In genomic region chr2:181691571-181691970, GRCm38 (mm10) we compare ENCODE assay signal across 13 mouse cellular contexts. TPM values are rescaled to one million over a fixed set of nuclear protein-coding genes. Genes with fewer than 3 reads are reported as not detected.
DNase-seq lines count a peak whose midpoint lies in the region; ATAC-seq lines count a peak whose summit lies in the region.
"Had no signal": no experiment of that assay in that cellular context is flagged by ENCODE, and none has a peak within 500 bp of the region (broad histone marks: within the 10 kb centered on the region; RNA-seq: fewer than 3 reads in every experiment).

No protein-coding gene starts in this region.

- ATAC-seq in inflammation-experienced regulatory T-cells, adult 6 months: peak; percentile 30
- ATAC-seq: lung, postnatal 0 days had no signal

- peak; percentile 93 for DNase-seq in heart, adult 11 months
- DNase-seq in heart, adult 9 months (ENCODE audit: low spot score in 2 of 2): no peak
- peak; percentile 26 to 30 for DNase-seq in right cerebral cortex, postnatal 10 days (ENCODE audit: low spot score in 2 of 2)
- DNase-seq in right cerebral cortex, postnatal 14 days: no peak
- peak; percentile 28 to 67 for DNase-seq in spleen, postnatal 4 days (ENCODE audit: low spot score in 2 of 2)
- no peak for DNase-seq in embryo, embryonic 10 days (ENCODE audit: low spot score)
- DNase-seq in urinary bladder, postnatal 36 days (ENCODE audit: low spot score in 2 of 2): no peak
- DNase-seq: heart, postnatal 10 days; kidney, adult 8-10 months had no signal

RNA-seq across cellular contexts. Expression of gene Rgs19, which starts 2.2 kb away (rescaled TPM):
- 100 to 1,000 TPM; 154 to 182 (median 170) TPM for polyA plus RNA-seq in inflammation-experienced regulatory T-cells, adult 6 months (2017; shearing (Covaris generic))

RNA-seq across cellular contexts. Expression of gene Lkaaear1, which starts 6.7 kb away (rescaled TPM):
- not detected for polyA plus RNA-seq in inflammation-experienced regulatory T-cells, adult 6 months (2017; shearing (Covaris generic))
- polyA plus RNA-seq: embryonic facial prominence, embryonic 14.5 days; lung, postnatal 0 days; neural tube, embryonic 12.5 days had no signal

RNA-seq across cellular contexts. Expression of gene Tcea2, which starts 11.5 kb away (rescaled TPM):
- 10 to 100 TPM in 2 of 3 experiments, 1 to 10 TPM in 1; 6.4 to 19.9 (median 17.5) TPM for polyA plus RNA-seq in inflammation-experienced regulatory T-cells, adult 6 months (2017; shearing (Covaris generic))

RNA-seq across cellular contexts. Expression of gene Sox18, which starts 20.1 kb away (rescaled TPM):
- polyA plus RNA-seq in inflammation-experienced regulatory T-cells, adult 6 months (2017; shearing (Covaris generic)): not detected

RNA-seq across cellular contexts. Expression of gene Oprl1, which starts 23.2 kb away (rescaled TPM):
- polyA plus RNA-seq in inflammation-experienced regulatory T-cells, adult 6 months (2017; shearing (Covaris generic)): under 1 TPM in 1 of 3 experiments, not detected in 2; 0.68 TPM

Comparison
In these comparisons a context has a peak if more than half of its experiments do, and no peak if none do; other contexts are left out.
1. DNase-seq: peak in heart, adult 11 months (single experiment), right cerebral cortex, postnatal 10 days (2 of 2) and spleen, postnatal 4 days (2 of 2); none in heart, adult 9 months (0 of 2), right cerebral cortex, postnatal 14 days (single experiment), embryo, embryonic 10 days (single experiment) and urinary bladder, postnatal 36 days (0 of 2).